ENCODE assay signal across 33 mouse cellular contexts in genomic region chr13:38971047-38971446, GRCm38 (mm10).
"Had no signal": no experiment of that assay in that cellular context is flagged by ENCODE, and none has a peak within 500 bp of the region (broad histone marks: within the 10 kb centered on the region; RNA-seq: fewer than 3 reads in every experiment).

No protein-coding gene starts in this region.

- H3K27ac ChIP-seq: heart, embryonic 10.5 days; heart, embryonic 13.5 days; heart, embryonic 15.5 days; hindbrain, embryonic 10.5 days; hindbrain, embryonic 12.5 days; hindbrain, embryonic 13.5 days; hindbrain, embryonic 14.5 days; hindbrain, embryonic 15.5 days; hindbrain, postnatal 0 days; kidney, embryonic 15.5 days; kidney, postnatal 0 days; layer of hippocampus, adult 2 months; left cerebral cortex, adult 2 months had no signal

- H3K4me1 ChIP-seq: heart, embryonic 10.5 days; heart, embryonic 12.5 days; heart, embryonic 13.5 days; heart, embryonic 15.5 days; hindbrain, embryonic 12.5 days; hindbrain, embryonic 13.5 days; hindbrain, embryonic 15.5 days had no signal

- H3K27me3 ChIP-seq: heart, embryonic 12.5 days; heart, embryonic 13.5 days; heart, embryonic 15.5 days; hindbrain, embryonic 12.5 days; hindbrain, embryonic 13.5 days; hindbrain, embryonic 15.5 days; kidney, embryonic 15.5 days had no signal

- H3K9ac ChIP-seq: heart, embryonic 12.5 days; heart, embryonic 13.5 days; heart, embryonic 15.5 days; hindbrain, embryonic 12.5 days; hindbrain, embryonic 13.5 days; hindbrain, embryonic 14.5 days; hindbrain, embryonic 15.5 days; kidney, embryonic 15.5 days had no signal

- H3K4me2 ChIP-seq: heart, embryonic 11.5 days; heart, embryonic 12.5 days; heart, embryonic 13.5 days; heart, embryonic 15.5 days; hindbrain, embryonic 12.5 days; hindbrain, embryonic 13.5 days; hindbrain, embryonic 14.5 days; hindbrain, embryonic 15.5 days; kidney, embryonic 15.5 days had no signal

- H3K4me3 ChIP-seq: heart, embryonic 10.5 days; heart, embryonic 12.5 days; heart, embryonic 13.5 days; heart, embryonic 15.5 days; hindbrain, embryonic 10.5 days; hindbrain, embryonic 12.5 days; hindbrain, embryonic 13.5 days; hindbrain, embryonic 15.5 days; kidney, embryonic 15.5 days; layer of hippocampus, adult 2 months; left cerebral cortex, adult 2 months had no signal

- H3K36me3 ChIP-seq: heart, embryonic 10.5 days; heart, embryonic 12.5 days; heart, embryonic 13.5 days; heart, embryonic 15.5 days; hindbrain, embryonic 10.5 days; hindbrain, embryonic 12.5 days; hindbrain, embryonic 13.5 days; hindbrain, embryonic 15.5 days; kidney, embryonic 15.5 days had no signal

- DNase-seq: heart, postnatal 10 days; heart, postnatal 14 days; heart, postnatal 4 days; kidney, adult 11 months; kidney, adult 18-20 months; kidney, adult 2 months; kidney, adult 8-10 months; kidney, adult 9 months; kidney, postnatal 10 days; kidney, postnatal 14 days; kidney, postnatal 25 days; kidney, postnatal 36 days; kidney, postnatal 4 days; layer of hippocampus, adult 9-11 months; layer of hippocampus, postnatal 36 days had no signal

- ATAC-seq: hindbrain, embryonic 16.5 days; hindbrain, postnatal 0 days; inflammation-experienced regulatory T-cells, adult 6 months; intestine, embryonic 16.5 days had no signal

- H3K9me3 ChIP-seq: heart, embryonic 10.5 days; heart, embryonic 13.5 days; heart, embryonic 15.5 days; hindbrain, embryonic 12.5 days; hindbrain, embryonic 13.5 days; hindbrain, embryonic 15.5 days; kidney, embryonic 15.5 days had no signal
